ENCODE assay signal across 15 mouse cellular contexts in genomic region chr12:113911770-113912169, GRCm38 (mm10).
A peak's percentile ranks its signal among the peaks of the same experiment; 100 is the strongest.
DNase-seq lines count a peak whose midpoint lies in the region; ATAC-seq and TF ChIP-seq lines count a peak whose summit lies in the region.
"Had no signal": no experiment of that assay in that cellular context is flagged by ENCODE, and none has a peak within 500 bp of the region (broad histone marks: within the 10 kb centered on the region; RNA-seq: fewer than 3 reads in every experiment).

No protein-coding gene starts in this region.

- ATAC-seq in kidney, embryonic 14.5 days (ENCODE audit: low FRiP score, low TSS enrichment): no peak
- ATAC-seq: forebrain, embryonic 16.5 days had no signal

- H3K36me3 ChIP-seq in kidney, embryonic 14.5 days (ENCODE audit: control insufficient read depth, insufficient read depth, low read length): no peaks in the 10 kb centered on the region
- no peaks in the 10 kb centered on the region for H3K36me3 ChIP-seq in E14TG2a.4 (ENCODE audit: insufficient read depth, low read length)
- H3K36me3 ChIP-seq in forebrain, embryonic 10.5 days (replicated peaks): no peaks in the 10 kb centered on the region
- H3K36me3 ChIP-seq: heart, embryonic 15.5 days; liver, embryonic 15.5 days had no signal

- no peak overlapping the region for H3K27ac ChIP-seq in kidney, embryonic 14.5 days (ENCODE audit: low read depth, low read length)
- no peak overlapping the region for H3K27ac ChIP-seq in forebrain, embryonic 10.5 days
- no peak overlapping the region for H3K27ac ChIP-seq in gastrocnemius, adult 2 months
- H3K27ac ChIP-seq: heart, embryonic 15.5 days; hindbrain, embryonic 14.5 days; liver, embryonic 15.5 days had no signal

- peak; percentile 54 for DNase-seq in kidney, adult 9 months
- peak; percentile 15 for DNase-seq in NIH3T3 (ENCODE audit: low read depth)
- peak; percentile 11 to 16 for DNase-seq in kidney, postnatal 4 days
- no peak for DNase-seq in forebrain, embryonic 10.5 days (ENCODE audit: extremely low spot score, low spot score)
- DNase-seq in heart, postnatal 36 days: no peak
- no peak for DNase-seq in gastrocnemius, adult 2 months
- DNase-seq: cerebellum, postnatal 36 days; gastrocnemius, postnatal 14 days; right cerebral cortex, postnatal 14 days had no signal

- WGBS in kidney, embryonic 14.5 days: 44% methylated on average over 3 of the region's 3 CpGs
- WGBS in forebrain, embryonic 10.5 days: 45% methylated on average over 3 of the region's 3 CpGs

- H3K4me3 ChIP-seq in kidney, embryonic 14.5 days (ENCODE audit: low read length): no peak overlapping the region
- H3K4me3 ChIP-seq in E14TG2a.4 (replicated peaks; ENCODE audit: low read length): no peak overlapping the region
- no peak overlapping the region for H3K4me3 ChIP-seq in forebrain, embryonic 10.5 days
- H3K4me3 ChIP-seq in gastrocnemius, adult 2 months: no peak overlapping the region
- H3K4me3 ChIP-seq: heart, embryonic 15.5 days; liver, embryonic 15.5 days had no signal

- TF ChIP-seq CTCF in E14TG2a.4 (conservative IDR thresholded peaks at IDR 0.05; ENCODE audit: low read length): peak; percentile 45
- no peak for TF ChIP-seq CTCF in gastrocnemius, adult 2 months (IDR thresholded peaks at IDR 0.05)

- no peak overlapping the region for H3K4me2 ChIP-seq in kidney, embryonic 14.5 days (replicated peaks; ENCODE audit: low read depth, low read length)
- H3K4me2 ChIP-seq: heart, embryonic 15.5 days; hindbrain, embryonic 14.5 days; liver, embryonic 15.5 days had no signal

- H3K9me3 ChIP-seq in kidney, embryonic 14.5 days (ENCODE audit: control insufficient read depth, low read length): no peaks in the 10 kb centered on the region; the same call in 1 of the 2 replicates
- H3K9me3 ChIP-seq in E14TG2a.4 (ENCODE audit: low read length): no peaks in the 10 kb centered on the region
- peaks cover 19% of the 10 kb centered on the region; the same call in 1 of the 2 replicates for H3K9me3 ChIP-seq in forebrain, embryonic 10.5 days
- H3K9me3 ChIP-seq: heart, embryonic 15.5 days; liver, embryonic 15.5 days had no signal

- intact Hi-C loops in heart, postnatal 36 days (cut with DNase I): loop anchor here (5.0 kb wide), 1 partner anchor 221 kb away; no protein-coding TSS in a partner anchor
- intact Hi-C loops in gastrocnemius, adult 2 months (cut with DNase I): no loop called here

- H3K9ac ChIP-seq in kidney, embryonic 14.5 days (ENCODE audit: low read depth, low read length): no peak overlapping the region
- H3K9ac ChIP-seq: heart, embryonic 15.5 days; hindbrain, embryonic 14.5 days; liver, embryonic 15.5 days had no signal

- no peaks in the 10 kb centered on the region for H3K4me1 ChIP-seq in kidney, embryonic 14.5 days (ENCODE audit: control insufficient read depth, insufficient read depth, low read length)
- no peaks in the 10 kb centered on the region for H3K4me1 ChIP-seq in E14TG2a.4 (replicated peaks; ENCODE audit: low read depth, low read length)
- no peaks in the 10 kb centered on the region for H3K4me1 ChIP-seq in forebrain, embryonic 10.5 days
- H3K4me1 ChIP-seq: heart, embryonic 15.5 days; liver, embryonic 15.5 days had no signal

- no peaks in the 10 kb centered on the region for H3K27me3 ChIP-seq in kidney, embryonic 14.5 days (ENCODE audit: control insufficient read depth, insufficient read depth, low read length)
- no peaks in the 10 kb centered on the region for H3K27me3 ChIP-seq in E14TG2a.4 (ENCODE audit: insufficient read depth, low read length)
- no peaks in the 10 kb centered on the region for H3K27me3 ChIP-seq in forebrain, embryonic 10.5 days (ENCODE audit: poor library complexity, severe bottlenecking)
- H3K27me3 ChIP-seq: heart, embryonic 15.5 days; liver, embryonic 15.5 days had no signal

Comparison
In these comparisons a context has a peak if more than half of its experiments do, and no peak if none do; other contexts are left out.
1. DNase-seq: peak in kidney, adult 9 months (single experiment), NIH3T3 (single experiment) and kidney, postnatal 4 days (2 of 2); none in forebrain, embryonic 10.5 days (single experiment), heart, postnatal 36 days (0 of 2) and gastrocnemius, adult 2 months (single experiment).